Mouse (Mus musculus): ENCODE data around the gene Sipa1l1. TPM values are rescaled to one million over a fixed set of nuclear protein-coding genes. Genes with fewer than 3 reads are reported as not detected.

Gene Sipa1l1
- polyA plus RNA-seq, 1 experiment from 2014 or later: 10.9 TPM

DNA sequence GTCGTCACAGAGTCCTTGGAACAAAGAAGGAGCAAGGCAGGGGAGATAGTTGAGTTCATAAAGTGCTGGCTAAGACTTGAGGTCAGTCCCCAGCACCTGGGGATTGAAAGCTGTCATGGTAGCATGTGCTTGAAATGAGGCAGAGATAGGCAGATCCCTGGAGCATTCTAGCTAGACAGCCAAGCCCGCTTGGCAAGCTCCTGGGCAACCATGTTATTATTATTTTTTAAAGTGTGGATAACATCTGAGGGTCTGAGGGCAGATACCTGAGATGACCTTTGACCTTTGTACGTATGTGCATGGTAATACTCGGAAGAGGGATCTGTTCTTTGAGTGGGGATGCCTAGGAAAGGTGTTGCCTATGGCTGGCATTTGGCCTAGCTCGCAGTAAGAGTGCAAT, 188.3 kb downstream of the Sipa1l1 start:
- H3K36me3 ChIP-seq: no peaks in the 10 kb centered on the region
- no peak overlapping the region for H3K9ac ChIP-seq (replicated peaks)
- no peak for ATAC-seq (ENCODE audit: low FRiP score)
- H3K9me3 ChIP-seq (replicated peaks): no peaks in the 10 kb centered on the region
- WGBS: 93% methylated on average over 5 of the region's 5 CpGs
- no peaks in the 10 kb centered on the region for H3K4me1 ChIP-seq
- no peak overlapping the region for H3K4me3 ChIP-seq (replicated peaks)
- H3K27ac ChIP-seq (replicated peaks): no peak overlapping the region
- H3K27me3 ChIP-seq (replicated peaks): no peaks in the 10 kb centered on the region
- H3K4me2 ChIP-seq: no peak overlapping the region

GRCm38 (mm10) chr12:82362796-82363195, 193.7 kb downstream of the Sipa1l1 start:
- no peak for ATAC-seq (ENCODE audit: low FRiP score)
- no peak overlapping the region for H3K4me2 ChIP-seq
- WGBS: 94% methylated on average over 9 of the region's 9 CpGs

GRCm38 (mm10) chr12:82364186-82364585, 195.1 kb downstream of the Sipa1l1 start:
- no peaks in the 10 kb centered on the region for H3K36me3 ChIP-seq
- 62% methylated on average over 7 of the region's 7 CpGs for WGBS
- ATAC-seq (ENCODE audit: low FRiP score): no peak
- no peak overlapping the region for H3K4me2 ChIP-seq
- H3K4me3 ChIP-seq (replicated peaks): no peak overlapping the region
- H3K9ac ChIP-seq (replicated peaks): no peak overlapping the region
- no peak overlapping the region for H3K27ac ChIP-seq (replicated peaks)
- no peaks in the 10 kb centered on the region for H3K27me3 ChIP-seq (replicated peaks)
- H3K9me3 ChIP-seq (replicated peaks): no peaks in the 10 kb centered on the region
- 0 out of 2 replicates have a peak, but pooled peaks cover 8% of the 10 kb centered on the region for H3K4me1 ChIP-seq

More at GRCm38 (mm10) chr12:82362796-82363195, 193.7 kb downstream of the Sipa1l1 start:
- Histone ChIP-seq H3K4me3 (replicated peaks) (no peak overlapping the region), H3K36me3 (no peaks in the 10 kb centered on the region), H3K27ac (replicated peaks) (no peak overlapping the region), H3K4me1 (0 out of 2 replicates have a peak, but pooled peaks cover 8% of the 10 kb centered on the region), H3K9me3 (replicated peaks) (no peaks in the 10 kb centered on the region), H3K9ac (replicated peaks) (no peak overlapping the region), H3K27me3 (replicated peaks) (no peaks in the 10 kb centered on the region)

- 54% methylated on average over 5 of the region's 5 CpGs for WGBS
- no peak overlapping the region for H3K9ac ChIP-seq (replicated peaks)
- ATAC-seq (ENCODE audit: low FRiP score): no peak
- H3K27me3 ChIP-seq (replicated peaks): no peaks in the 10 kb centered on the region
- H3K36me3 ChIP-seq: no peaks in the 10 kb centered on the region
- no peaks in the 10 kb centered on the region for H3K9me3 ChIP-seq (replicated peaks)
- no peak overlapping the region for H3K4me2 ChIP-seq
- no peak overlapping the region for H3K4me3 ChIP-seq (replicated peaks)
- no peak overlapping the region for H3K27ac ChIP-seq (replicated peaks)
- H3K4me1 ChIP-seq: peaks cover 8% of the 10 kb centered on the region; the same call in 1 of the 2 replicates
Observed at GRCm38 (mm10) chr12:82365276-82365875, 196.3 kb downstream of the Sipa1l1 start.

- H3K36me3 ChIP-seq: no peaks in the 10 kb centered on the region
- peaks cover 10% of the 10 kb centered on the region; the same call in 1 of the 2 replicates for H3K4me1 ChIP-seq
- H3K27me3 ChIP-seq (replicated peaks): no peaks in the 10 kb centered on the region
- no peak overlapping the region for H3K9ac ChIP-seq (replicated peaks)
- WGBS: 88% methylated on average over 6 of the region's 6 CpGs
- ATAC-seq (ENCODE audit: low FRiP score): no peak
- H3K4me3 ChIP-seq (replicated peaks): no peak overlapping the region
- H3K9me3 ChIP-seq (replicated peaks): no peaks in the 10 kb centered on the region
- H3K27ac ChIP-seq (replicated peaks): no peak overlapping the region
- H3K4me2 ChIP-seq: no peak overlapping the region
Observed at GRCm38 (mm10) chr12:82366754-82367153, 197.6 kb downstream of the Sipa1l1 start.

- no peak for ATAC-seq (ENCODE audit: low FRiP score)
- H3K4me2 ChIP-seq: no peak overlapping the region
- H3K9ac ChIP-seq (replicated peaks): no peak overlapping the region
- no peaks in the 10 kb centered on the region for H3K9me3 ChIP-seq (replicated peaks)
- 97% methylated on average over 2 of the region's 2 CpGs for WGBS
- no peaks in the 10 kb centered on the region for H3K27me3 ChIP-seq (replicated peaks)
- H3K4me3 ChIP-seq (replicated peaks): no peak overlapping the region
- H3K27ac ChIP-seq (replicated peaks): no peak overlapping the region
- H3K4me1 ChIP-seq: peaks cover 10% of the 10 kb centered on the region; the same call in 1 of the 2 replicates
- H3K36me3 ChIP-seq: no peaks in the 10 kb centered on the region
Observed at GRCm38 (mm10) chr12:82367345-82367744, 198.2 kb downstream of the Sipa1l1 start.

DNA sequence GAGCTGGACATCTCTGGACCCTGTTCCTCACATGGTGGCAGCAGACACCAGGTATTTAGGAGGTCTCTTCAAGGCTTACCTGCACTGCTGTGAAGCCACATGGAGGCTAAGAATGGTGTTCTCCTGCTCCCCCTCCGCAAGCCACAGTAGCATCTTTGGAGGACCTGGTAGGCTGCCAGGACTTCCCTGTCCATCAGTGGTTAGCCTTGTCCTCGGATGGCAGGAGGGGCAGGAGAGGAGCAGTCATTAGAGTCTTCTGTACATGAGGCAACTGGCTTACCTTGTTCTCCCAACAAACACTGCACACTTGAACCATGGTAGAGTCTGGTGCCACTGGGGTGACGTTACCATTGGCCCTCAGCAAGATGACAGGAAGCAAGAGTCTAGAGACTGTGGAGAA, 198.9 kb downstream of the Sipa1l1 start:
- no peak for ATAC-seq (ENCODE audit: low FRiP score)
- no peaks in the 10 kb centered on the region for H3K27me3 ChIP-seq (replicated peaks)
- 86% methylated on average over 3 of the region's 3 CpGs for WGBS
- no peaks in the 10 kb centered on the region for H3K9me3 ChIP-seq (replicated peaks)
- no peak overlapping the region for H3K4me2 ChIP-seq
- H3K4me3 ChIP-seq (replicated peaks): no peak overlapping the region
- H3K36me3 ChIP-seq: no peaks in the 10 kb centered on the region
- H3K4me1 ChIP-seq: peaks cover 10% of the 10 kb centered on the region; the same call in 1 of the 2 replicates
- no peak overlapping the region for H3K27ac ChIP-seq (replicated peaks)
- no peak overlapping the region for H3K9ac ChIP-seq (replicated peaks)

- Histone ChIP-seq H3K4me3 (replicated peaks) (no peak overlapping the region), H3K9me3 (replicated peaks) (no peaks in the 10 kb centered on the region), H3K27me3 (replicated peaks) (no peaks in the 10 kb centered on the region), H3K4me1 (peaks cover 15% of the 10 kb centered on the region), H3K9ac (replicated peaks) (no peak overlapping the region), H3K27ac (replicated peaks) (no peak overlapping the region), H3K36me3 (no peaks in the 10 kb centered on the region), H3K4me2 (no peak overlapping the region)
- no peak for ATAC-seq (ENCODE audit: low FRiP score)
- 68% methylated on average over 5 of the region's 5 CpGs for WGBS
Observed at GRCm38 (mm10) chr12:82369402-82370160, 200.5 kb downstream of the Sipa1l1 start.

DNA sequence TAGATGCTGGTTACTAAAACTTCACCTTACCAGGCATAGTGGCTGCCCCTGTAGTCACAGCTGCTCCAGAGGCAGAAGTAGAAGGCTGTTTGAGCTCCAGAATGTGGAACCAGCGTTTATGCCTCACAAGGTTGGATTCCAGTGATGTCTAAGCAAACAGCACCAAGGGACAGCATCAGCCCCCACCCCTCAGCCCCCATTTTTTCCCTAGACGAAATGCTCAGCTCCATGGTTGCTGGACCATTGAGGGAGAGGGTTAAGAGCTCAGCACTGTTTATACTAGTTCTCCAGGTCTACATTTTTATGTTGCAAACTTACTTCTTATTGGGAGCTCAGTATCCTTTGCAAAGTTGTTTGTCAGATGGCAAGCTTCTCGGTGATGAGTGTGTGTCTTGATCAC, 202.1 kb downstream of the Sipa1l1 start:
- H3K36me3 ChIP-seq: peaks cover 5% of the 10 kb centered on the region; the same call in 1 of the 2 replicates
- peaks cover 9% of the 10 kb centered on the region for H3K4me1 ChIP-seq
- 74% methylated on average over 3 of the region's 3 CpGs for WGBS
- no peak overlapping the region for H3K27ac ChIP-seq (replicated peaks)
- H3K9ac ChIP-seq (replicated peaks): no peak overlapping the region
- H3K4me3 ChIP-seq (replicated peaks): no peak overlapping the region
- H3K9me3 ChIP-seq (replicated peaks): no peaks in the 10 kb centered on the region
- H3K4me2 ChIP-seq: no peak overlapping the region
- no peak for ATAC-seq (ENCODE audit: low FRiP score)
- H3K27me3 ChIP-seq (replicated peaks): no peaks in the 10 kb centered on the region

GRCm38 (mm10) chr12:82374020-82374419, 204.9 kb downstream of the Sipa1l1 start:
- no peaks in the 10 kb centered on the region for H3K9me3 ChIP-seq (replicated peaks)
- ATAC-seq (ENCODE audit: low FRiP score): no peak

GRCm38 (mm10) chr12:82382932-82383331, 213.8 kb downstream of the Sipa1l1 start:
- no peaks in the 10 kb centered on the region for H3K27me3 ChIP-seq (replicated peaks)
- H3K27ac ChIP-seq (replicated peaks): no peak overlapping the region
- no peak overlapping the region for H3K4me2 ChIP-seq
- no peaks in the 10 kb centered on the region for H3K9me3 ChIP-seq (replicated peaks)
- no peak overlapping the region for H3K4me3 ChIP-seq (replicated peaks)
- no peak overlapping the region for H3K9ac ChIP-seq (replicated peaks)
- WGBS: 88% methylated on average over 3 of the region's 3 CpGs
- H3K4me1 ChIP-seq: no peaks in the 10 kb centered on the region
- ATAC-seq (ENCODE audit: low FRiP score): no peak
- 0 out of 2 replicates have a peak, but pooled peaks cover 2% of the 10 kb centered on the region for H3K36me3 ChIP-seq

More at GRCm38 (mm10) chr12:82374020-82374419, 204.9 kb downstream of the Sipa1l1 start:
- Histone ChIP-seq H3K4me3 (replicated peaks) (no peak overlapping the region), H3K4me2 (no peak overlapping the region), H3K4me1 (peaks cover 7% of the 10 kb centered on the region), H3K27me3 (replicated peaks) (no peaks in the 10 kb centered on the region), H3K36me3 (peaks cover 5% of the 10 kb centered on the region; the same call in 1 of the 2 replicates), H3K27ac (replicated peaks) (peak overlapping the region; percentile 29), H3K9ac (replicated peaks) (no peak overlapping the region)

DNA sequence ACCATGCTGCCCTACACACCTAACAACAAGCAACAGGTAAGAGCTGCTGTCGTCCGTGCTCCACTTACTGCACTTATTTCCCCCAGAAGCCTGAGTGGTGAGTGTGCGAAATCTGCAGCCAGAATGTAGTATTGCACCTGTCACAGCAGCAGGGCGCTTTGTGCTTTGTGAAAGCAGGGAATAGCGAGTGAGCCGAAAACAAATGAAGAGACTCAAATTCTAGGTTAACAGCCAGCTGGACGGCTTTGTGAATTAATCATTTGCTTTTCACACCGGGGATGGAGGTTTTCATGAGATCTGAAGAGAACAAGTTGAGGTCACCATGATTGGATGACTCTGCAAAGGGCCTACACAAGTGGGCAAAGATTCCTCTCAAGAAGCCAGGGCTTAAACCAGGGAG, 215.6 kb downstream of the Sipa1l1 start:
- Histone ChIP-seq H3K27ac (replicated peaks) (no peak overlapping the region), H3K9me3 (replicated peaks) (no peaks in the 10 kb centered on the region), H3K9ac (replicated peaks) (no peak overlapping the region), H3K27me3 (replicated peaks) (no peaks in the 10 kb centered on the region), H3K36me3 (0 out of 2 replicates have a peak, but pooled peaks cover 2% of the 10 kb centered on the region), H3K4me2 (no peak overlapping the region), H3K4me3 (replicated peaks) (no peak overlapping the region), H3K4me1 (no peaks in the 10 kb centered on the region)
- ATAC-seq (ENCODE audit: low FRiP score): no peak
- WGBS: 76% methylated on average over 8 of the region's 8 CpGs
